Mouse (Mus musculus): ENCODE measurements around the gene Lmna.

Gene Lmna

DNA sequence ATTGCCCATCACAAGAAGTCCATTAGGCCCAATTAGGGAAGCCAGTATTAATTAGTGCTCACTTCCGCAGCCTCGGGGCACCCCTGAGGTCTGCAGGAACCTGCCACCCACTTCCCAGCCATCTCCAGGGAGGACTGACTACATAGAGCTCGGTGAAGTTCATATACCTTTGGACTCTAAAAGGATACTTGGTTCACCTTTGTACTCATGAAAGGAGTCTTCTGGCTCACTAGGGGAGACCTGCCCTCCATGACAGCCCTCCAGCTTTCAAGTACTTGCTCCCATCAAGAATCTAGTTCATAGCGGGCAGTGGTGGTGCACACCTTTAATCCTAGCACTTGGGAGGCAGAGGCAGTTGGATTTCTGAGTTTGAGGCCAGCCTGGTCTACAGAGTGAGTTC lies 8.7 kb upstream of the Lmna start:
- DNase-seq = no peak

DNA sequence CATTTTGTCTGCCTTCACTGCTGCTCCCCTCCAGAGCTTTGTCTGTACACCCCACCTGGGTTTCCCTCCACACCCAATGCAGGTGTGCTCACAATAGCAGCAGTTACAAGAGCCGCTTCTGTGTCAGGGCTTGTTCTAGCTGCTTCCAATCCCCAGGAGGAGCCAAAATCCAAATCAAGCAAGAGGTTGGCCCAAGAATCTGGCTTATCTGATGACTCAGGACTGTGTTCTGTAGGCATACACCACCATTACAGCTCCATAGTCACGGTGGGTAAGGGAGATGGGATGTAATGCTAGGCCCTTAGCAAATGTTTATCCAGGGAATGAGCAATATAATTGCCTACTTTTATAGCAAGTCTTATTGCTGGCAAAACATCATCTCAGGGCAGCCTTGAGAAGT lies 6.7 kb upstream of the Lmna start:
- no peak for DNase-seq

DNA sequence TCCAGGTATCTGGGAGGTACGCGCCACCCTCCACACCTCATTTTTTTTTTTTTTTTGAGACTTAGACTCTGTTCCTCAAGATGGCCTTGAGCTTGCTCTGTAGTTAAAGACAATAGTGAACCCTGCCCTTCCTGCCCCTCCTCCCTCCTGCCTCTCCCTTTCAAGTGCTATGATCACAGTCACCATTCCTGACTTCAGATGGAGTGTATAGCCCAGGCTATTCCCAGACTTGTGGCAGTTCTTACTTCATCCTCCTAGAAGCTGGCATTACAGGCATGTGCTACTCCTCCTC lies 5.3 kb upstream of the Lmna start:
- DNase-seq = no peak

DNA sequence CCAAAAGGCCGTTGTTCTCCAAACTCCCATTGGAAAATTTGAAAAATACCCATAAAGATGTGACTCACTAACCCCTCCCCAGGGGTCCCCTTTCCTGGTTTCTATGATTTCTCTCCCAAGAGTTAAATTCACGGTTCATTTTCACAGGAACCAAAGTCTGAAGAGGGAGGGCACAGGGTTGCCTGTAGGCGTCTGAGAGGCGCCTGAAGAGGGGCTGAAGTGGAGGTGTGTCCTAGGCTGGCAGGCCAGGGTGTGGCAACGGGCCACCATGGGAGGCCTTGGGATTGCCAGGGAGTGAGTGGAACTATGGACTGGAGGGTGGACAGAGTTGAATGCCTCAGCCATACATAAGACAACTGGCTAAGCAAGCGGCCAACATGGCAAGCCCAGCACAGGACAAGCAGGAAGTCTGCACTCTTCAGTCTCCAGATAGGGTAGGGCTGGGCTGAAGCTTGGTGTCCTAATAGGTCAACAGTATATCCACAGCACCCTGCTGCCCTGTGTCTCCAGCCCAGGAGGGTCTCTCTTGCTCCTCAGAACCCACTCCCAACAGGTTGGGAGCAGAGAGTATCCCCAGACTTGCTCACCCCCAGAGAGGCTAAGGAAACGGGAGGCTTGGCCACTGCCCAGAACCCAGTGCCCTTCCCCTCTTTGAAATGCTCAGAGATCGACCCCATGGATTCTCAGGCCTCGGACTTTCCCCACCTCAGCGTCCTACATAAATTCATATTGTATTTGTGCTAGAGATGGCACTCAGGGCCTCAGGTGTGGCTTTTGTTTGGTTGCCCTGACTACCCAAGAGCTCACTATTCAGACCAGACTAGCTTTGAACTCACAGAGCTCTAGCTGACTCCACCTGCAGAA lies 4.7 kb upstream of the Lmna start:
- no peak for DNase-seq

DNA sequence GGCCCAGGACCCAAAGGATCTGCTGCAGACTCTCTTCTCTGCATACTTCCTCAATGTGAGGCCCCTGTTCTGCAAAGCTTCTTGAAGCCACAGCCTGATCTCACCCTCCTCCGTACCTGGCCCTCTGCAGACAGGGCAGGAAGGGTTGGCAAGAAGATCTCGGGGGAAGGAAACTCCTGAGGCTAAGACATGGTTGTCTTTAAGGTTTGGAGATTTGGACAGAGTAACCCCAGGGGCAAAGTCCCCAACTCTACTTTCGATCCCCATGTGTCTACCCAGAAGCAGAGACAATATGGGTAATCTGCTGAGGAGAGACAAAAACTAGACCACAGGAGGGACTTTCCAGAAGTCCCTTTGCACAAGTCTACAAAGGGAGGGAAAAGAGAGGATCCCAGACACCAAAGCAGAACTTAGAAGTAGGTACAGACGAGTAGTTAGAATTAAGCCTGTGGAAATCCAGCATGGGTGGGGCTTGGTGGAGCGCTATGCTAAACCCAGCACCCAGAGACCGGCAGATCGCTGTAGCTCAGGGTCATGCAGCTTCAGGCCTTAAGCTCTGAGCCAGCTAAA lies 3.9 kb upstream of the Lmna start:
- no peak for DNase-seq

DNA sequence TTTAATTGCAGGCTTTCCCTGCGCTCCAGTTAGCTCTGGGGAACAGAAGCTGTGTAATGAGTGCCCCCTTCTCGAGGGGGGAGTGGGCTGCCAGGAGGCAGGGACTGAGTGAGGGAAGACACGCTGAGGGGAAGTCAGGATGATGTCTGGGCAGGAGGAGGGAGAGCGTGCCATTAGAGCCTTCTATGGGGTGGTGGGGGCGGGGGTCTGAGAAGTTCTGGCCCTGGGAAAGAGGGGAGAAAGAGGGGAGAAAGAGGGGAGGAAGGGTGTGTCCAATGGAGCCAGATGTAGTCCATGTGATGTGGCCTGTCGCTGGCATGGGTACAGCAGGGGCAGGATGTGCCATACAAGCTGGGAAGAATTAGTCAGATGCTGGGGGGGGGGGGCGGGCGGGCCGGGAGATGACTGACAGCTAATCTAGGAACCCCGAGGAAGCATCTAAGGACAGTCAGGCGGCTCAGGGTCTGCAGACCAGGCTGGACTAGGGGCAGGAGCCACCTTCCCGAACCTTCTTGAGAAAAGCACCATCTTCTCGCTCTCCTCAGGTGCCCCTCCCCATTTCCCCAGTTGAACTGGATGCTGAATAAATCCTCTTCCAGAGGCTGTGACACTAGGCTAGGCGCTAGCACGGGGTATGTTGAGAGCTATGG lies 3.3 kb upstream of the Lmna start:
- DNase-seq = no peak

DNA sequence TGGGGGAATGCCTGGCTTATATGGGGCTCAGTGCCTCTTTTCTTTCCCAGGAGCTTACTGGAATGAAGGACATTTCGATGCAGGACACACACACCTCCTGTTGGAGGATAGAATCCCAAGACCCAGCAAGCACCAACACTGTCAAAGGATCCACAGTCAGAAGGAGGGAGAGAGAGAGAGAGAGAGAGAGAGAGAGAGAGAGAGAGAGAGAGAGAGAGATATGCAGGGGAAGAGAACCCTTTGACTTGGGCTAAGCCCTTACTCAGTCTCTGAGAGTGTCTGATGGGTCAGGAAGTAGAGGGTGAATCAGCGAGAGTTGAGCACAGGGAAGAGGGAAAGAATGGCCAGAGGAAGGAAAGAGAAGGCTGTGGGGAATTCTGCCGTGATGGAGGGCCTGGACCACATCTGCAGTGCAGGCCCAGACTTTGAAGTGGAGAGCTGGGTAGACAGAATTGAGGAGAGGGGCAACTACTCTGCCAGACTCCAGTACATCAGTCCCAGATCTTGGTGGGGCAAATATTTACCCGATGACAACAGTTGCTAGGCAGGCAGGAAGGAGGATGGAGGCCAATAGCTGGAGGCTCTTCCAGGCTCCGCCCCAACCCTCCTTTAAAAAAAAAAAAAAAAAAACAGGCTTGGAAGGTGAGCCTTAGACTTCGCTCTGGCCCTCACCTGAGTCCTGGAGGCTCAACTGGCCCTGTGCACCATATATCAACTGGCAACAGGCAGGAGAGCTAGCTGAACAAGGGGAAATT lies 2.6 kb upstream of the Lmna start:
- DNase-seq = no peak

DNA sequence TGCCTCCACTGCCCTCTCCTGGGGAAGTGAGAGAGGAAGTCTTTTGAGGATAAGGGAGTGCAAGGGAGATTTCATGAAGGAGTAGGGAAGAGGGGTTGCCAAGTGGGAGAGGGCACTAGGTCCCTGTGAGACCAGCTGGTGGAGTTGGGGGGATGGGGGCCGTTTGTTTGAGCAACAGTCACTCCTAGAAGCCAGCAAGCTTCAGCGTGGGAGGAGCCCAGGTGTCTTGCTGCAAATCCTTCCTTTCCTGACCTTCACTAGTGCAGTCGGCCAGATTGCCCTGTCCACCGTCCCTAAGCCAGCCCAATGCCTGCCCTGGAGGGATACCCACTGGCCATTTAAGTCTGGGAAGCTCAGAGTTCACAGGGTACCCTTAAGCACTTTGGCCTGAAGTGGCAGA lies 1.8 kb upstream of the Lmna start:
- no peak for DNase-seq

DNA sequence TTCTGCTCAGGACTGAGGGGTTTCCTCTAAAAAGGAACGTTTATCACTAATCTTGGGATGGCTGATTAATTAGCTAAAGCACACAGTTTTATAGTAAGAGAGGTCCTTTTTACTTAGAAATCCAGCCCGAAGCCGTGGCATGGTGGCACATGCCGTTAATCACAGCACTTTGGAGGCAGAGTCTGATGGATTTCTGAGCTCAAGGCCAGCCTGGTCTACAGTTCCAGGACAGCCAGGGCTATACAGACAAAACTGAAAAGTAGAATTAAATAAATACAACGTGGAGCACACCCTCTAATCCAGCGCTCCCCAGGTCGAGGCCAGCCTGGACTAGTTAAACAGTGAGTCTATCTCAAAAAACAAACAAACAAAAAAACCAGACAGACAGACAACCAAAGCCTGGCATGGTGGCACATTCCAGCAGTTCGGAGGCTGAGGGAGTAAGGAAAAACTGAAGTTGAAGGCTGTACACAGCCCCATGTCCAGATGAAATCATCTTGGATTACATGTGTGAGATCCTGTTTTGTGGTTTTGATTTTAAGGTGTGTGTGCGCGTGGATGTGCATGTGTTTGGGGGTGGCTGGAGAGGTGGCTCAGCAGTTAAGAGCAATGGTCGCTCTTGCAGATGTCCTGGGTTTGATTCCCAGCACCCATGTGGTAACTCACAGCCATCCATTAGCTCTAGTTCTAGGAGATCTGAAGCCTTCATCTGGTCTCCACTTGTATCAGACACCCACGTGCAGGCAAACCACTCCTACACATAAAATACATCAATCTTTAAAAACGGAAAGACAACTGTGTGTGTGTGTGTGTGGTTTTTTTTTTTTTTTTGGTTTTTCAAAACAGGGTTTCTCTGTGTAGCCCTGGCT lies 899 bp upstream of the Lmna start:
- no peak for DNase-seq

DNA sequence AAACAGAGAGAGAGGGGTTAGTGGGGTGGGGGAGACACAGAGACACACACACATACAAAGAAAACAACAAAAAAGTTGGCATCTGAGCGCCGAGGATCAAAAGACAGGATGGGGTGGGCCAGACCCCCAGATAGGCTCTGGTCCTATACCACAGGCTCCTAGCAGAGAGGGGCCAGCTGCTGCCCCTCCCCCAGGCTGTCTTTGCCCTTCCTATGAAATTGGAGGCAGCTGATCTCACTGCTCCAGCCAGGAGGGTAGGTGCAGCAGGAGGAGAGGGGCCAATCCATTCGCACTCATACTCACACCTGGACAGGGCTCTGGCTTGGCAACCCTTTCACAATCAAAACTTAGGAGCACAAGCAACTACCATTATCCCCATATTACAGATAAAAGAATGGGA lies 506 bp downstream of the Lmna start:
- no peak for DNase-seq

DNA sequence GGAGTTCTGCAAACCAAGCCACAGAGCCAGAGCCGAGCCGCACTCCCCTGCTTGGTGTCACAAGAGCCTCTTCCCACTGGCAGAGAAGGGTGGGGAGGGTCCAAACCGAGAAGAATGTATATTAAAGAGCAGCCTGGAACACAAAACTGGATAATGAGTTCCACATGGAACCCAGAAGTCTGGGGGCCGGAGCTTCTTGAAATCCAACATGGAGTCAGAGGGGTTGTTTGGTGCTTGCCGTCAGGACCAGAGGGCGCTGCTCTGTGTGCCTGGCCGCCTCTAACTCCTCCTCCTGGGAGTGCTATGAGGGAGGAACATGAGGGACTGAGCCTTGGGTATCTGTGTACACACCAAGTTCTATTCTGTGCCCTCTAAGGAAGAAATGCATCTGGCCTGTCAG lies 4.0 kb downstream of the Lmna start:
- DNase-seq = no peak

DNA sequence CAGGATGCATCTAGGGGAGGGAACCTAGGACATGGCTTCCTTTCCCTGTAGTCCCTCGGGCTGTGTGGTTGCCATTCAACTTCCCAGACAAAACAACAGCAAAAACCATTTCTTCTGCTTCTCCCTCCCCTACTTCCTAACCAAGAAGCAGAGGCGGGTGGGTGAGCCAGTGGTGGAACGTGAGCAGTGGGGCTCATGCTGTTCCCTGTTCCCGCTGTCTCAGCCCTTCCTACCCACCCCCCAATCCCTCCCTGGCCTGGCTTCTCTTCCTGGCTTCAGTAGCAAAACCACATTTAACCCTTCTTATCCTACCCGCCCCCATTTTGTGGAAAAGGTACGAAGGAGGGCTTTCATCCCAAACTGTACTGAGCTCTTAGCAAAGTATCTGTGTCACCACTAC lies 4.7 kb downstream of the Lmna start:
- no peak for DNase-seq

DNA sequence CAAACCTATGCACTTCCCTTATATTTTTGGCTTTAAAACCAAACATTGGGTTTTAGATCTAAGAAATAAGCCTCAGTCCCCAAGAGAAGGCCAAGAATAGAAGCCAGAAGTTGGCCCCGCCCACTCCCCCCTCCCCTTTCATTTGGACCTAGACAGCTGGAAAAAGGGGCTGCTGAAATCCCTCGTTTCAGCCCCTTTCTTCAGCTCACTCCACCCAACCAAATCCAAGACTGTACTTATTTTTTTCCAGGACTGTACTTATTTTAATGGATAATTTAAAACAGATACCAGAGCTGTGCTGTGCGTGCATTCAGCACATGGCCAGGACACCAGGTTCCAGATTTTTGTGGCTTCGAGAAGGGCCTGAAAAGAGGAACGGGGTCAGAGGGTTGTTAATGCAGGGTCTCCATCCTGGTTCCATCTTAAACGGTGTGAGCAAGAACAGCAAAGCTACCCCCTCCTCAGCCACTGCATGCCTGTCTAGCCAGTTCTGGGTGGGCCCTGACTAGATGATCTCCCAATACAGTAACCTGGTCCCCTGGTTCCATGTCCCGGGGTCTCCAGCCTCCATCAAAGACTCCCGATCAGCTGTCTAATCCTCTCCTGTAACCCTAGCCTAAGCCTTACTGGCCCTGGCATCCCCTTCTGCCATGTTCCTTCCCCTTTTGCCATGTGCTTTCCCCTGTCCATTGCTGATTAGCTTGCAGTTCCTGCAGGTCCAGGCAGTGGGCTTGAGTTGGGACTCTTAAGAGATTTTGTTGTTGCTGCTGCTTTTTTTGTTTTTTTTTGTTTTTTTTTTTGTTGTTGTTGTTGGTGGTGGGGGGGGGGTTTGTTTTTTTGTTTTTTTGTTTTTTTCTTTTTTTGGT lies 5.6 kb downstream of the Lmna start:
- DNase-seq = no peak

DNA sequence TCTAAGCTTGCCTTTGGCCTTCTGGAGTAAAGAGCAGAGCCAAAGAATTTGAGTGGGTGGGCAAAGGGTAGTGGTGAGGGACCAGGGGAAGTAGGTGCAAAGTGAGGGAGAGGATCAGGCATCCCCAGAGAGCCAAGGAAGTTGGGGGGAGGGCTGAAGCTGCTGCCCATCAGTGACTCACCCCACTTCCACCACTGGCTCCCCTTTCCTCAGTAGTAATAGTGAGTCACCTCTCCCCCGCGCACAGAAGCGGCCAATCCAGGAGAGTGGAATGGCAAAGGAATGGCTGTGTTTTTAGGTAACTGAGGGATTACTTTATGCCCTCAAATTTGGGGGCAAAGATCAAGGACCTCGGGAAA lies 6.3 kb downstream of the Lmna start:
- no peak for DNase-seq

DNA sequence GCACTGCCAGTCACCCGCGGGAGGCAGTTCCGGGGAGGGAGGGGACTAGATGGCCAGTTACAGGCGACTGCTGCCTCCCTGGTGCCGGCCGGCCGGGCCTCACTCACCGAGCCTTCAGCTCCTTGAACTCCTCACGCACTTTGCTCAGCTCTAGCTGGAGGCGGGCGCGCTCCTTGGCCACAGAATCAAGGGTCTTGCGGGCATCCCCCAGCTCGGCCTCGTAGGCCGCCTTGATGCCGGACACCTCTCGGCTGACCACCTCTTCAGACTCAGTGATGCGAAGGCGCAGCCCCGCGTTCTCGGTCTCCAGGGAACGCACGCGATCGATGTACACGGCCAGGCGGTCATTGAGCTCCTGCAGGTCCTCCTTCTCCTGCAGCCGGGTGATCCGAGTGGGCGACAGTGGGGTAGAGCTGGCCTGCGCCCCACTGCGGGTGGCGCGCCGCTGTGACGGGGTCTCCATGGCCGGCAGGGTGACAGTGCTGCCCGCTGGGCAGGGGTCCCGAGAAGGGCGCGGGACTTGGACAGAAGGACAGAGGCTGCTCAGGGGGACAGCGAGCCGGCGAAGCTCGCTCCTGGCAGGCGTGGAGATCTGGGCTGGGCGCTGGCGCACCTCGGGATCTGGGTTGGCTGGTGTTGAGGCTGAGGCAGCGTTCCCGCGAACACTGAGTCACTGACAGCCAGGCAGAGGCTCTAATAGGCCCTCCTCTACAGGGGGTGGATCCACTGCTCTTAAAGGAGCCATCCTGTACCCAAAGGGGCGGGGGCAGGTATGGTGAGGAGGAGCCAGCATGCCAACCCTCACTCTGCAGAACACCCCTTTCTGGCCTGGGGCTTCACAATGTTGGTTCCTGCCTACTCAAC lies 6.9 kb downstream of the Lmna start:
- peak; percentile 94 to 96 for DNase-seq

DNA sequence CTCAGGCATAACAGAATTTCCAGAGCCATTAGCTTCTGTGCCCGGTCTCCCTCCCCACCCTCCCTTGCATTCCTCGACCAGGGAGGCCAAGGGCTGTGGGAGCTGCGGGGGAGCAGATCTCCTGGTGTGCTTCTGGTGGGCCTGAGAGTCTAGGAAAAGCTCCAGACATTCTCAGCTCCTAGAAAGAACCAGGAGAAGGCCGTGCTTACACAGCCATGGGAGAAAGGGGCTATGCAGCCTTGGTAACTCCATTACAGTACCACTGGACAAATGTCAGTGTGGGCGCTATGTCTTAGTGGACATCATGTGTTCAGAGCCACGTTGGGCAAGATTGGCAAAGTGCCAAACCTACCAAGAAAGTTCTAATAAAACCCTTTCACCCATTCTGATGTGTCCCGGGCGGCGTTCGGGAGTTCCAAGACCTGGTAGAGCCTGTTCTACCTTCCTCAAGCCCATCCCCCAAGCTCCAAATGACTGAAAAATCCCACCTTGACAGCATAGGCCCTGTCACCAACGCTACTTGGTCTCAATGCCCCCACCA lies 7.7 kb downstream of the Lmna start:
- peak; percentile 47 to 50 for DNase-seq

DNA sequence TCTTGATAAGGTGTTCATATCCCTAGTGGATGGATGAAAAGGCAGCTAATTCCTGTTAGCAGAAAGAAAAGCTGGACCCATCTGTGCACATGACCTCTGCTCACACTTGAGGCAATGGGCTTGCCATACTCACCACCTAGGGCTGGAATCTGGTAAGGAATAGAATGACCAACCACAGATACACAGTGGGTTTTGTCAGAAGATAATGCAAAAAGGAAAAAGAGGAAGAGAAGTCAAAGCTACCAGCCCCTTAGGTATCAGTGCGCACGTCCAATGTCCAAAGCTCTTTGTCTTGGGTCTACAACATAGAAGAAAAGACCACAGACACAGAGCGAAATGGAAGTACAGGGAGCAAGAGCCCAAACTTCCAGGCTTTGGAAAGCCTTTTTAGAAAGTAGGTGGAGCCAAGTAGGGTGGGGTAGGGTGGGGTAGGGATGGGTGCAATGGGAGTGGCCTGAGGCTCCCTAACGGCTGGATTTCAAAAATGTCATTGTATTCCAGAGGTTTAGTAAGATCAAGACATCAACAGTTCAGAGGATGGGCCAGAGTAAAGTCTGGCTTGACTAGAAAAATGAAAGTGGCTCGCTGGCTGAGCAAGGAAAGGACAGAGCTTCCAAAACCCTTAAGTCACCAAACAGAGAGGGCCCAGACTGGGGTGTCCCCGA lies 8.3 kb downstream of the Lmna start:
- no peak for DNase-seq

DNA sequence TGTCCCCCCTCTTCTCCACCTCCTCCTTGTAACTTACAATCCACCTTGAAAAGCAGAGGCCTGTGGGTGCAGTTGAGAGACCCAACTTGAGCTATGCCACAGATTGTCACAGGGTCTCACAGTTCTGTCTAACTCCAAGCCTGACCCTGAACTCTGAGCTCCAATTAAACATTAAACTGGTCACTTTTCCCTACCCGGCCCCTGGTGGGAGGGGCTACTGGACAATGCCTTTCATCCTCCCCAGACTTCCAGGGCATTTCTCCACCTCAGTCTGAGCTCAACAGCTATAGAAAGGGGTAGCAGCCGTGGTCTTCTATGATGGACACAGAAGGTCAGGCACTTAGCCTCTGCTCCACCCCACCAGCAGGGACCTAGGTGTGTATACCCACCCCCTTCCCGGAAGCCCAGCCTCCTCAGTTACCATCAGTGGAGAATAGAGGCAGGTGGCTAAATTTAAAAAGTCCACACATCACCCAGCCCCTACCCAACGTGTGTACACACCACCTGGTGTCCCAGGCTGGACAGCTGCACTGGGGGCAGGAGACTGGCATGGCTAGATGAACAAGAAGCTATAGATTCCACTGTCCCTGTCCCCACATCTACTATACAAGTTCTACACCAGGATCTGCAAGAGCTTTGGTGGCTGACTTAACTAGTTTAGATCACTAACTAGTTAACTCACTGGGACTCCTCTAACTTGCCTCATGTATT lies 8.9 kb downstream of the Lmna start:
- peak; percentile 76 to 79 for DNase-seq

DNA sequence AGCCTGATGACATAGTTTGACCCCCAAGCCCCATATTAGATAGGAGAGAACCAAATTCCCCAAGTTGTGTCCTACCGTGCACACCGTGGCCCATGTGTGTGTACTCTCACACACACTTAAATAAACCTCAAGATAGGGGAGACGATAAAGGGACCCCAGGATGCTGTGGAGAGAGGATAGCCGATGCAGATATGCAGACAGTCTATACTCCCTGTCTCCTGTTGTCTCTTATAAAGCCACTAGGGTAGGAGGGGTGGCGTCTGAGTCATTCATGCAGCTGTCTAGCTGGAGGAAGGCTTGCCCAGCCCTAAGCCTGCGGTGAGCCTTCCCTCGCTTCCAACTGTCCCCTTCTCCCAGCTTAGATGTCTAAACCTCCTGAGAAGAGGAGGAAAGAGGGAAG lies 9.7 kb downstream of the Lmna start:
- no peak for DNase-seq

All from kidney, adult 8-10 months (tissue).